Comparison of ENCODE assay signal across 22 mouse cellular contexts in the genomic region with DNA sequence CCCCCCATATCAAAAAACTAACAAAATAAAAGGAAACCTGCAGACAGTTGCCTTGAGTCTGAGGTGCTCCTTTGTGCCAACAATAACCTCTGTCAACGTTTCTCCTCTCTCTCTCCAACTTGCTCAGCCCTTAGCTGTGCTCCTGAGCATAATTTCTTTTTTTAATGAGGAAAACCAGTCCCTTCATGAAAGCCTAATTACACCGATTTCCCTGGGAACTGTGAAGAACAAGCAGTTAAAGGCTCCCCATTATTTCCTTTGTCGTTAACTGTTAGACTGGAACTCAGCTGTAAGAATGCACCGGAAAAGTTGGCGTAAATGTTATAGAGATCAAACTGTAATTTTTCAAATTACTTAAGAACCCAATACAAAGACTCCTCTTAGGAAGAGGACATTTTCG.
A peak's percentile ranks its signal among the peaks of the same experiment; 100 is the strongest.
DNase-seq lines count a peak whose midpoint lies in the region; ATAC-seq lines count a peak whose summit lies in the region.
"Had no signal": no experiment of that assay in that cellular context is flagged by ENCODE, and none has a peak within 500 bp of the region (broad histone marks: within the 10 kb centered on the region; RNA-seq: fewer than 3 reads in every experiment).

No protein-coding gene starts in this region.

- no peaks in the 10 kb centered on the region for H3K36me3 ChIP-seq in hindbrain, embryonic 13.5 days
- H3K36me3 ChIP-seq in hindbrain, embryonic 11.5 days (ENCODE audit: control insufficient read depth, insufficient read depth, low read length): no peaks in the 10 kb centered on the region
- no peaks in the 10 kb centered on the region for H3K36me3 ChIP-seq in forebrain, embryonic 12.5 days (replicated peaks)
- no peaks in the 10 kb centered on the region for H3K36me3 ChIP-seq in hindbrain, embryonic 16.5 days (ENCODE audit: control insufficient read depth, insufficient read depth, low read length)
- H3K36me3 ChIP-seq: liver, embryonic 15.5 days; neural tube, embryonic 12.5 days had no signal

- no peak for DNase-seq in hindbrain, embryonic 11.5 days (ENCODE audit: low spot score)
- DNase-seq in Muller cell, postnatal 12 days (ENCODE audit: inconsistent ontology term): peak; percentile 73
- DNase-seq in spleen, postnatal 36 days (ENCODE audit: low spot score in 2 of 2): no peak
- no peak for DNase-seq in urinary bladder, postnatal 4 days (ENCODE audit: low spot score in 2 of 2)
- no peak for DNase-seq in spleen, postnatal 14 days (ENCODE audit: low spot score in 2 of 2)
- DNase-seq: adrenal gland, postnatal 25 days; cerebellum, adult 2 months; cerebellum, postnatal 36 days; kidney, adult 18-20 months; layer of hippocampus, postnatal 36 days; lung, postnatal 10 days; right cerebral cortex, postnatal 25 days; thymus, postnatal 14 days had no signal

- H3K4me2 ChIP-seq in hindbrain, embryonic 13.5 days: no peak overlapping the region
- H3K4me2 ChIP-seq in hindbrain, embryonic 11.5 days (replicated peaks; ENCODE audit: low read depth, low read length): no peak overlapping the region
- H3K4me2 ChIP-seq in forebrain, embryonic 12.5 days: no peak overlapping the region
- H3K4me2 ChIP-seq in hindbrain, embryonic 16.5 days (ENCODE audit: low read length): no peak overlapping the region
- H3K4me2 ChIP-seq: liver, embryonic 15.5 days; neural tube, embryonic 12.5 days had no signal

- no peak overlapping the region for H3K9ac ChIP-seq in hindbrain, embryonic 13.5 days
- H3K9ac ChIP-seq in hindbrain, embryonic 11.5 days (ENCODE audit: low read depth, low read length): no peak overlapping the region
- H3K9ac ChIP-seq in forebrain, embryonic 12.5 days: no peak overlapping the region
- H3K9ac ChIP-seq in hindbrain, embryonic 16.5 days (ENCODE audit: low read depth, low read length): no peak overlapping the region
- H3K9ac ChIP-seq: liver, embryonic 15.5 days; neural tube, embryonic 12.5 days had no signal

- no peaks in the 10 kb centered on the region for H3K9me3 ChIP-seq in hindbrain, embryonic 13.5 days
- no peaks in the 10 kb centered on the region for H3K9me3 ChIP-seq in hindbrain, embryonic 11.5 days (ENCODE audit: control insufficient read depth, low read length)
- H3K9me3 ChIP-seq in forebrain, embryonic 12.5 days: no peaks in the 10 kb centered on the region
- no peaks in the 10 kb centered on the region for H3K9me3 ChIP-seq in hindbrain, embryonic 16.5 days (ENCODE audit: control insufficient read depth, low read length)
- H3K9me3 ChIP-seq: liver, embryonic 15.5 days; neural tube, embryonic 12.5 days had no signal

- no peak overlapping the region for H3K4me3 ChIP-seq in hindbrain, embryonic 13.5 days
- H3K4me3 ChIP-seq in hindbrain, embryonic 11.5 days (ENCODE audit: low read depth, low read length): no peak overlapping the region
- H3K4me3 ChIP-seq in forebrain, embryonic 12.5 days (replicated peaks): no peak overlapping the region
- no peak overlapping the region for H3K4me3 ChIP-seq in hindbrain, embryonic 16.5 days (ENCODE audit: low read length)
- H3K4me3 ChIP-seq: erythroblast, embryonic 14.5 days; liver, embryonic 15.5 days; neural tube, embryonic 12.5 days had no signal

- H3K27me3 ChIP-seq in hindbrain, embryonic 13.5 days: no peaks in the 10 kb centered on the region
- no peaks in the 10 kb centered on the region for H3K27me3 ChIP-seq in hindbrain, embryonic 11.5 days (ENCODE audit: control insufficient read depth, insufficient read depth, low read length)
- H3K27me3 ChIP-seq in forebrain, embryonic 12.5 days: no peaks in the 10 kb centered on the region
- H3K27me3 ChIP-seq in hindbrain, embryonic 16.5 days (replicated peaks; ENCODE audit: control insufficient read depth, insufficient read depth, low read length): no peaks in the 10 kb centered on the region
- H3K27me3 ChIP-seq: CH12.LX; liver, embryonic 15.5 days; neural tube, embryonic 12.5 days had no signal

- WGBS in hindbrain, embryonic 13.5 days: 46% methylated on average over 6 of the region's 6 CpGs
- 80% methylated on average over 6 of the region's 6 CpGs for WGBS in hindbrain, embryonic 11.5 days
- WGBS in forebrain, embryonic 12.5 days: 20% methylated on average over 6 of the region's 6 CpGs
- 40% methylated on average over 6 of the region's 6 CpGs for WGBS in hindbrain, embryonic 16.5 days

- peak; percentile 40 for ATAC-seq in hindbrain, embryonic 13.5 days (ENCODE audit: low FRiP score)
- no peak for ATAC-seq in hindbrain, embryonic 11.5 days (ENCODE audit: low FRiP score)
- ATAC-seq in forebrain, embryonic 12.5 days (ENCODE audit: low FRiP score): peak; percentile 77; the same call in 1 of the 2 replicates
- peak; percentile 70 for ATAC-seq in hindbrain, embryonic 16.5 days

- peaks cover 4% of the 10 kb centered on the region; the same call in 1 of the 2 replicates for H3K4me1 ChIP-seq in hindbrain, embryonic 13.5 days (replicated peaks)
- no peaks in the 10 kb centered on the region for H3K4me1 ChIP-seq in hindbrain, embryonic 11.5 days (replicated peaks; ENCODE audit: control insufficient read depth, insufficient read depth, low read length)
- peaks cover 9% of the 10 kb centered on the region; the same call in 1 of the 2 replicates for H3K4me1 ChIP-seq in forebrain, embryonic 12.5 days
- H3K4me1 ChIP-seq in hindbrain, embryonic 16.5 days (ENCODE audit: control insufficient read depth, insufficient read depth, low read depth, low read length): peaks cover 2% of the 10 kb centered on the region
- H3K4me1 ChIP-seq: liver, embryonic 15.5 days; neural tube, embryonic 12.5 days had no signal

- peak overlapping the region; percentile 8; the same call in 1 of the 2 replicates for H3K27ac ChIP-seq in hindbrain, embryonic 13.5 days
- no peak overlapping the region for H3K27ac ChIP-seq in hindbrain, embryonic 11.5 days (ENCODE audit: low read depth, low read length)
- peak overlapping the region; percentile 63 for H3K27ac ChIP-seq in forebrain, embryonic 12.5 days
- H3K27ac ChIP-seq in hindbrain, embryonic 16.5 days (ENCODE audit: low read depth, low read length): no peak overlapping the region
- H3K27ac ChIP-seq: kidney, postnatal 0 days; liver, embryonic 15.5 days; neural tube, embryonic 12.5 days; stomach, postnatal 0 days had no signal

Comparison
In these comparisons a context has a peak if more than half of its experiments do, and no peak if none do; other contexts are left out.
1. H3K27ac ChIP-seq: peak in hindbrain, embryonic 13.5 days (single experiment) and forebrain, embryonic 12.5 days (single experiment); none in hindbrain, embryonic 11.5 days (single experiment) and hindbrain, embryonic 16.5 days (single experiment).